14 mouse cellular contexts compared by ENCODE assay signal in genomic region chr16:10656461-10656860, GRCm38 (mm10).
DNase-seq lines count a peak whose midpoint lies in the region; ATAC-seq lines count a peak whose summit lies in the region.
"Had no signal": no experiment of that assay in that cellular context is flagged by ENCODE, and none has a peak within 500 bp of the region (broad histone marks: within the 10 kb centered on the region; RNA-seq: fewer than 3 reads in every experiment).

No protein-coding gene starts in this region.

- no peak overlapping the region for H3K4me3 ChIP-seq in hindbrain, embryonic 13.5 days
- no peak overlapping the region for H3K4me3 ChIP-seq in hindbrain, embryonic 14.5 days (replicated peaks; ENCODE audit: low read length)
- no peak overlapping the region for H3K4me3 ChIP-seq in neural tube, embryonic 13.5 days
- no peak overlapping the region for H3K4me3 ChIP-seq in intestine, embryonic 14.5 days (ENCODE audit: low read depth, low read length)
- no peak overlapping the region for H3K4me3 ChIP-seq in stomach, embryonic 16.5 days (replicated peaks; ENCODE audit: low read length)
- H3K4me3 ChIP-seq: forebrain, embryonic 13.5 days; liver, embryonic 12.5 days had no signal

- no peak overlapping the region for H3K4me2 ChIP-seq in hindbrain, embryonic 13.5 days
- H3K4me2 ChIP-seq in hindbrain, embryonic 14.5 days (replicated peaks) = no peak overlapping the region
- no peak overlapping the region for H3K4me2 ChIP-seq in neural tube, embryonic 13.5 days
- no peak overlapping the region for H3K4me2 ChIP-seq in intestine, embryonic 14.5 days (ENCODE audit: low read length)
- no peak overlapping the region for H3K4me2 ChIP-seq in stomach, embryonic 16.5 days (ENCODE audit: low read depth, low read length)
- H3K4me2 ChIP-seq: forebrain, embryonic 13.5 days; liver, embryonic 12.5 days had no signal

- peaks cover 23% of the 10 kb centered on the region; the same call in 1 of the 2 replicates for H3K4me1 ChIP-seq in hindbrain, embryonic 13.5 days (replicated peaks)
- H3K4me1 ChIP-seq in hindbrain, embryonic 14.5 days (replicated peaks; ENCODE audit: control insufficient read depth, insufficient read depth, low read length) = 0 out of 2 replicates have a peak, but pooled peaks cover 4% of the 10 kb centered on the region
- H3K4me1 ChIP-seq in neural tube, embryonic 13.5 days (replicated peaks) = peaks cover 19% of the 10 kb centered on the region; the same call in 1 of the 2 replicates
- peaks cover 29% of the 10 kb centered on the region for H3K4me1 ChIP-seq in intestine, embryonic 14.5 days (replicated peaks; ENCODE audit: control insufficient read depth, insufficient read depth, low read length)
- peaks cover 36% of the 10 kb centered on the region for H3K4me1 ChIP-seq in stomach, embryonic 16.5 days (ENCODE audit: control insufficient read depth, insufficient read depth, low read length)

- 46% methylated on average over 2 of the region's 2 CpGs for WGBS in hindbrain, embryonic 13.5 days
- 57% methylated on average over 2 of the region's 2 CpGs for WGBS in hindbrain, embryonic 14.5 days
- WGBS in neural tube, embryonic 13.5 days = 49% methylated on average over 2 of the region's 2 CpGs
- WGBS in intestine, embryonic 14.5 days = 29% methylated on average over 2 of the region's 2 CpGs
- WGBS in stomach, embryonic 16.5 days = 42% methylated on average over 2 of the region's 2 CpGs

- H3K36me3 ChIP-seq in hindbrain, embryonic 13.5 days = no peaks in the 10 kb centered on the region
- no peaks in the 10 kb centered on the region for H3K36me3 ChIP-seq in hindbrain, embryonic 14.5 days (replicated peaks; ENCODE audit: control insufficient read depth, insufficient read depth)
- H3K36me3 ChIP-seq in neural tube, embryonic 13.5 days = no peaks in the 10 kb centered on the region
- no peaks in the 10 kb centered on the region for H3K36me3 ChIP-seq in intestine, embryonic 14.5 days (ENCODE audit: control insufficient read depth, insufficient read depth, low read length)
- H3K36me3 ChIP-seq in stomach, embryonic 16.5 days (ENCODE audit: control insufficient read depth, insufficient read depth, low read length) = no peaks in the 10 kb centered on the region
- H3K36me3 ChIP-seq: liver, embryonic 12.5 days had no signal

- no peak for ATAC-seq in hindbrain, embryonic 13.5 days (ENCODE audit: low FRiP score)
- ATAC-seq in hindbrain, embryonic 14.5 days (ENCODE audit: low FRiP score) = no peak
- no peak for ATAC-seq in neural tube, embryonic 13.5 days (ENCODE audit: low read depth)
- ATAC-seq in intestine, embryonic 14.5 days (replicated peaks; ENCODE audit: low FRiP score, low TSS enrichment, low read depth) = no peak
- ATAC-seq in stomach, embryonic 16.5 days (ENCODE audit: insufficient read depth, low FRiP score) = no peak
- ATAC-seq: forebrain, embryonic 13.5 days; liver, embryonic 12.5 days had no signal

- H3K9ac ChIP-seq in hindbrain, embryonic 13.5 days = peak overlapping the region; percentile 8; the same call in 1 of the 2 replicates
- H3K9ac ChIP-seq in hindbrain, embryonic 14.5 days = no peak overlapping the region
- H3K9ac ChIP-seq in neural tube, embryonic 13.5 days = no peak overlapping the region
- H3K9ac ChIP-seq in intestine, embryonic 14.5 days (ENCODE audit: low read length) = no peak overlapping the region
- 0 out of 2 replicates have a peak overlapping the region, but pooled peaks have one; percentile 12 for H3K9ac ChIP-seq in stomach, embryonic 16.5 days (ENCODE audit: low read length)
- H3K9ac ChIP-seq: forebrain, embryonic 13.5 days; liver, embryonic 12.5 days had no signal

- no peaks in the 10 kb centered on the region for H3K27me3 ChIP-seq in hindbrain, embryonic 13.5 days
- no peaks in the 10 kb centered on the region for H3K27me3 ChIP-seq in hindbrain, embryonic 14.5 days (ENCODE audit: control insufficient read depth, insufficient read depth, low read length)
- no peaks in the 10 kb centered on the region for H3K27me3 ChIP-seq in neural tube, embryonic 13.5 days
- no peaks in the 10 kb centered on the region for H3K27me3 ChIP-seq in intestine, embryonic 14.5 days (replicated peaks; ENCODE audit: control insufficient read depth, insufficient read depth, low read length)
- no peaks in the 10 kb centered on the region for H3K27me3 ChIP-seq in stomach, embryonic 16.5 days (ENCODE audit: control insufficient read depth, insufficient read depth, low read length)
- H3K27me3 ChIP-seq: forebrain, embryonic 13.5 days had no signal

- no peak overlapping the region for H3K27ac ChIP-seq in hindbrain, embryonic 13.5 days
- H3K27ac ChIP-seq in hindbrain, embryonic 14.5 days = no peak overlapping the region
- peak overlapping the region; percentile 9; the same call in 1 of the 2 replicates for H3K27ac ChIP-seq in neural tube, embryonic 13.5 days (replicated peaks)
- H3K27ac ChIP-seq in intestine, embryonic 14.5 days (ENCODE audit: low read depth) = peak overlapping the region; percentile 12; the same call in 1 of the 2 replicates
- peak overlapping the region; percentile 35; the same call in 1 of the 2 replicates for H3K27ac ChIP-seq in stomach, embryonic 16.5 days (ENCODE audit: low read length)
- H3K27ac ChIP-seq: forebrain, embryonic 13.5 days; liver, embryonic 12.5 days had no signal

- no peak for DNase-seq in hindbrain, embryonic 14.5 days (ENCODE audit: low spot score)
- DNase-seq in neural tube, embryonic 10.5 days (ENCODE audit: extremely low spot score, low spot score) = no peak
- DNase-seq in intestine, embryonic 14.5 days (ENCODE audit: low spot score) = no peak
- DNase-seq in spleen, postnatal 36 days (ENCODE audit: low spot score in 2 of 2) = no peak
- DNase-seq in layer of hippocampus, adult 18-20 months (ENCODE audit: low spot score in 2 of 2) = no peak
- DNase-seq: adrenal gland, postnatal 25 days; heart, postnatal 36 days; layer of hippocampus, postnatal 36 days; lung, postnatal 4 days had no signal

- no peaks in the 10 kb centered on the region for H3K9me3 ChIP-seq in hindbrain, embryonic 13.5 days
- H3K9me3 ChIP-seq in hindbrain, embryonic 14.5 days (ENCODE audit: control insufficient read depth, low read length) = no peaks in the 10 kb centered on the region
- no peaks in the 10 kb centered on the region for H3K9me3 ChIP-seq in neural tube, embryonic 13.5 days
- no peaks in the 10 kb centered on the region for H3K9me3 ChIP-seq in intestine, embryonic 14.5 days (ENCODE audit: control insufficient read depth, low read length)
- no peaks in the 10 kb centered on the region for H3K9me3 ChIP-seq in stomach, embryonic 16.5 days (replicated peaks; ENCODE audit: control insufficient read depth, low read length)
- H3K9me3 ChIP-seq: forebrain, embryonic 13.5 days; liver, embryonic 12.5 days had no signal

Comparison
In these comparisons a context has a peak if more than half of its experiments do, and no peak if none do; other contexts are left out.
1. H3K9ac ChIP-seq: peak in hindbrain, embryonic 13.5 days (single experiment) and stomach, embryonic 16.5 days (single experiment); none in hindbrain, embryonic 14.5 days (single experiment), neural tube, embryonic 13.5 days (single experiment) and intestine, embryonic 14.5 days (single experiment).
2. H3K27ac ChIP-seq: peak in neural tube, embryonic 13.5 days (single experiment), intestine, embryonic 14.5 days (single experiment) and stomach, embryonic 16.5 days (single experiment); none in hindbrain, embryonic 13.5 days (single experiment) and hindbrain, embryonic 14.5 days (single experiment).